Mouse (Mus musculus) gastrocnemius, adult 2 months (tissue): Measurements from ENCODE around the gene Eya4. TPM values are rescaled to one million over a fixed set of nuclear protein-coding genes. Genes with fewer than 3 reads are reported as not detected.

ENCODE experiments used
- DNase-seq: peaks from one replicate; pipeline ENCODE4 v3.0.0; 2022
- H3K27ac ChIP-seq: fragments of 200-600 bp; 2 replicates; pipeline ENCODE4 v1.8.1; 2022; ENCODE audit warnings: mild to moderate bottlenecking
- H3K4me3 ChIP-seq: fragments of 200-600 bp; 2 replicates; pipeline ENCODE4 v1.8.1; 2022; ENCODE audit warnings: mild to moderate bottlenecking, moderate library complexity
- CTCF ChIP-seq: fragments of 200-600 bp; IDR thresholded peaks from 2 replicates; pipeline ENCODE4 v1.8.1; 2022; ENCODE audit warnings: antibody characterized with exemption, mild to moderate bottlenecking, moderate library complexity
- intact Hi-C: fragments of 180-260 bp; cut with DNase I; formaldehyde crosslinking; loops from one replicate; pipeline ENCODE4 v1.15.1; 2025
- long read RNA-seq, 2 experiments: library from polyadenylated mRNA; stranded (forward); transcript quantifications; one replicate each; pipeline ENCODE4 v2.0.0; 2021
- total RNA-seq, 2 experiments: library from RNA; stranded (reverse); gene quantifications; 2 replicates each; pipeline ENCODE4 v1.2.3; 2021

Gene Eya4
- total RNA-seq: 10 to 100 TPM; 25.1 to 60.0 TPM
- long read RNA-seq, experiment 1, partial matches to known transcripts: 0 of 4 reads
- long read RNA-seq, experiment 1, other reads (novel, unspliced or antisense): 4 of 4 reads
- long read RNA-seq, experiment 2, partial matches to known transcripts: 2 of 9 reads
- long read RNA-seq, experiment 2, other reads (novel, unspliced or antisense): 5 of 9 reads

DNA sequence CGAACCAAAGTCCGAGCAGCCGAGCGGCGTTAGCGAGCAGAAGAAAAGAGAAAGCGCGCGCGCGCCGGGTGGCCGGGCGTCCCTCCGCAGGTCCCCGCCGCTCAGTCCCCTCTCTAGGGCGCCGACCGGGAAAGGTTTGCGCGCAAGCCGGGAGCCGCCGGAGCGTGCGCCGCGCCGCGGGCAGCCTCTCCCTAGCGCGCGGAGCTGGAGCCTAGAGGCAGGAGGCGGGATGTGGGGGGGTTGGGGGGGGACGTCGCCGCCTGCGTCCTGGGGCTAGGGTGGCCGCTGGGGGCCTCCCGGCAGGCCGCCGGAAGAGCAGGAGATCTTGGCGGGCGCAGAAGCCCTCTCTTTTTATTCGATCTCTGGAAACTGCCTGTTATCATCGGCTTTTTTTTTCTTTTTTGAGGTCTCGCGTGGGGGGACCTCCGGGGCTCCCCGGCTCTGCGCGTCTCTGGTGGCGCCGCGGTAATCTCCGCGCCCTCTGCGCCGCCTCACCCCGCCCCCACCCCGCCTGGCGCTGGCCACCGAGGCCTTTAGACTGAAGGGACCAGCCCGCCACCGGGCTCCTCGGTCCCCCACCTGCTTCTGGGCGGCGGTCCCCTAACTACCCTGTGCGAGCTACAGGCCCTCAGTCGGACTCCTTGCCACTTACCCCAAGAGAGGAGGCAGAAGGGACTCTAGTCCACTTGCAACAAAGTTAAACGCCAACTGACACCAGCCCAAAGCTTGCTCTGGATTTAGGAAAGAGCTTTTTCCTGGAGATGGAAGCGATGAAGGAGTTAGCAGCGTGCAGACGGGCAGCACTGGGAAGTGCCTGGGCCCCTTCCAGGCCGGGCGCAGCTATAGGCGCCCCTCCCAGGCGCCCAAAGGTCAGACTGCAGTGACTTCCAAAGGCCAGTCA is at the start of gene Eya4:
Eya4 (minus strand) TSS at position 776 of the 901 bp plus-strand sequence.
- Histone ChIP-seq H3K27ac (peak within 1 kb of the TSS; percentile 96), H3K4me3 (peak within 1 kb of the TSS; percentile 86)
- intact Hi-C loops: loop anchor here (2.0 to 5.0 kb wide), 3 partner anchors 173 to 261 kb away; no protein-coding TSS in a partner anchor
- peak; percentile 36; the same call in 1 of the 2 replicates for TF ChIP-seq CTCF
- DNase-seq: peak; percentile 78

- Histone ChIP-seq H3K27ac (no peak overlapping the region), H3K4me3 (no peak overlapping the region)
- intact Hi-C loops: loop anchor here (5.0 kb wide), 1 partner anchor 158 kb away; no protein-coding TSS in a partner anchor
- DNase-seq: no peak
- no peak for TF ChIP-seq CTCF
These were observed 44.8 kb upstream of the Eya4 start for GRCm38 (mm10) chr10:23395399-23395798.

DNA sequence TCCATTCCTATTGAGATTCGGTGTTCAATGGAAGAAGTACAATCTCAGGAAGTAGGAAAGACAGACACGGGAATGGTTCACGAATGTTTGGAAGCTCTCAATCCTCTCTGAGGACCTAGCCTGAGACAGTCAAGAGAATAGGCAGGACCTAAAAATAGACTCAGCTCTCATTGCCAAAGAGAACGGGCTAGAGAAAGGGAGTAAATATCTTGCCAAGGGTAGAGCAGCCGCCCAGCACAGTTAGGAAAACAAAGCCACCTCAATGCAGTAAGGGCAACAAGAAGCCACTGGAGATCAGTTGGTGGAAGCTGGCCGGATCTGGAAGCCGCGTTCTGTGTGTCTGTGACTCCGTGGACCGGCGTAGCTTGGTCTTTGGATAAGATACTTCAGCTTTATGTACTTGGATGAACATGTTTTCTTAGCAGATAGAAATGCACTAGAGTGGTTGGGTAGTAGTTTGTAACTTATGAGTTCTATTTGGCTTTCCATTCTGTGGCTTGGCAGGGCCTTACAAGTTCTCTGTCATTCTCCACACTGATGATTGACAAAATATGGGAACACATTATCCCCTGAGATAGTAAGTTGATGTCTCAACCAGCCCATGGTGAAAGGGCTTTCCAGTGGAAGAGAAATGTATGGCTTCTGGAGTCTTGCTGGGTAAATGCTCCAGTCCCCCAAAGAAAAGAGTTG is 44.1 kb upstream of the Eya4 start:
- no peak for TF ChIP-seq CTCF
- H3K4me3 ChIP-seq: peak overlapping the region; percentile 63
- peak; percentile 22 for DNase-seq
- intact Hi-C loops: loop anchor here (1.0 to 5.0 kb wide), 2 partner anchors 40 to 157 kb away; no protein-coding TSS in a partner anchor
- peak overlapping the region; percentile 62 for H3K27ac ChIP-seq

DNA sequence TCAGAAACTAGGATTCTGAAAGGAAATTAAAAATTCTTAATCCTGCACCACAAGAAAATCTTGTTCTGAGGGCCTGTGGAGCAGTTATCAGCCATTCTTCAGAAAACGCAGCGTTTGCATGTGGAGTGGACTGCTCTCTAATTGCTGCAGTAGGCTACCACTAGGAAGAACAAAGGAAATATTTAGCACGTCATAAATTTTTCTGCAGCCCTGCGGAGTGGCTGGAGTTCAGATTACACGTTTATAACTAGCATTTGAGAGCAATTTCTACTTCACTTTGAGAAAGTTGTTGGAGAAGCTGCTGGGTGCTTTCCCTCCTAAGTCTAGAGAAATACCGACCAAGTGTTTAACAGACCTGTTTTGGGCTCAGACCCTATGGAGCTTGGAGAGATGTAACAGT is 43.6 kb upstream of the Eya4 start:
- Histone ChIP-seq H3K27ac (peak overlapping the region; percentile 62), H3K4me3 (peak overlapping the region; percentile 63)
- intact Hi-C loops: loop anchor here (1.0 kb wide), 1 partner anchor 40 kb away; no protein-coding TSS in a partner anchor
- TF ChIP-seq CTCF: no peak
- no peak for DNase-seq

- peak; percentile 38 for DNase-seq
- H3K4me3 ChIP-seq: no peak overlapping the region
- no peak overlapping the region; the same call in 1 of the 2 replicates for H3K27ac ChIP-seq
- no peak for TF ChIP-seq CTCF
- intact Hi-C loops: no loop called here
These were observed 13.3 kb upstream of the Eya4 start for GRCm38 (mm10) chr10:23363866-23364265.

- H3K4me3 ChIP-seq: peak overlapping the region; percentile 86
- intact Hi-C loops: loop anchor here (2.0 to 5.0 kb wide), 5 partner anchors 112 to 261 kb away; no protein-coding TSS in a partner anchor
- TF ChIP-seq CTCF: no peak
- DNase-seq: peak; percentile 34
- peak overlapping the region; percentile 96 for H3K27ac ChIP-seq
These were observed 1.1 kb downstream of the Eya4 start for GRCm38 (mm10) chr10:23349392-23350010.

DNA sequence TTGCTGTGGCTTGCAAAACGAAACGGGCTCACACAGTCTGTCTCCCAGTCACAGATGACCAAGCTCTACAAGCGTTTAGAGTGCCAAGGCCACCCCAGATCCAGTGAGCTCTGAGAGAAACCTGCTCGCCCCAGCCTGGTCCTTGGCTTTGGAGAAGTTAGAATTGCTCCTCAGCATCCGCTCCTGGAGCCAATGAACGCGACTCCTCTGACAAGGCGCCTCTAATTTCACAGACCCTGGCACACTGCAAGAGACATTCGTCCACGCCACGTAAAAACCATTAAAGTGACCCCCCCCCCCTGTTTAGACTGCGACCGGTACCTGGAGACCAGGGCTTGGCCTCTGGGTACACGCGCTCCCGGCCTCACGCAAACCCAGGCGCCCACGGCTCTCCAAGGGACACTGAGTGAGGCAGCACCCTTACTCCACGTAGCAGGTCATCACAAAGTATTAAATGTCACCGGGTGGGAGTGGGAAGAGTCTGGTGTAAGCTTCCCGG is 1.6 kb downstream of the Eya4 start:
- DNase-seq: peak; percentile 60
- intact Hi-C loops: loop anchor here (5.0 kb wide), 2 partner anchors 112 to 193 kb away; no protein-coding TSS in a partner anchor
- H3K4me3 ChIP-seq: peak overlapping the region; percentile 86
- peak overlapping the region; percentile 96 for H3K27ac ChIP-seq
- no peak for TF ChIP-seq CTCF

DNA sequence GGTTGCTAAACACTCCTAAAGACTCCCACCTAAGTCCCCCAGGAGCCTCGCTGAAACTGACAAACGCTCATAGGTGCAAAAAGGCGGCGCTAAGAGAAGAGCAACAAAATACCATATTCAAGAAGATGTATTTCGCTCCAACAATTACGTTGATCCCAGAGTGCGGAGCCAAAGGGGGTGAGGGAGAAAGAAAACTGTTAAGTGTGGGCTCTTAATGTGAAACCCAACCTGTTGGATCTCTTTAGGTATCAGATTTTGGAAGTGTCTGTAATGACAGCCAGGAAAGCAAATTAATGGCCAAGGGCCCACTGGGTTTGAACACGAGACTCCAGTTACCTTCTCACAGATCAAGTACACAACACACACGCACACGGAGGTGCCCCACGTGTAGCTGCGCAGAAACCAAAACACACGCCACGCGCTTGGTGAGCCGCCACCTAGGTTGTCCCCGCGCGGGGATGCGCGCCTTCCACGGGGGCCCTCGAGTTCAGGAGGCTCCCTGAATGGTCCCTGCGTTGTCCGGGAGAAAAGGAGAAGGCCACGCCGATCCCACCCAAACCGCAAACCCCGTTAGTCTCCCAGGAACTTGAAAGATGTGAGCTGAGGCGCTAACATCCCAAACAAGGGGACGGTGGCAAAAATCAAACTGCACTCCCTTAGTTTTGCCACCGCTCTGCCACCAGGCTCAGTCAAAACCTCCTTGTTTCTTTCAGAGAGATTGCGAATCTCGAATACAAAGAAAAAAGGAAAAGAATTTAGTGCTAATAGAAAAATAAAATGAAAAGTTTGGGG is 2.3 kb downstream of the Eya4 start:
- DNase-seq: peak; percentile 73
- Histone ChIP-seq H3K27ac (peak overlapping the region; percentile 96), H3K4me3 (peak overlapping the region; percentile 86)
- intact Hi-C loops: loop anchor here (5.0 kb wide), 2 partner anchors 111 to 194 kb away; no protein-coding TSS in a partner anchor
- no peak for TF ChIP-seq CTCF

GRCm38 (mm10) chr10:23337250-23337649 is 13.3 kb downstream of the Eya4 start:
- TF ChIP-seq CTCF: no peak
- H3K27ac ChIP-seq: no peak overlapping the region
- intact Hi-C loops: no loop called here
- no peak for DNase-seq
- no peak overlapping the region for H3K4me3 ChIP-seq

- no peak for TF ChIP-seq CTCF
- Histone ChIP-seq H3K27ac (no peak overlapping the region), H3K4me3 (no peak overlapping the region)
- no peak for DNase-seq
- intact Hi-C loops: no loop called here
These were observed 17.8 kb downstream of the Eya4 start for GRCm38 (mm10) chr10:23332768-23333167.

DNA sequence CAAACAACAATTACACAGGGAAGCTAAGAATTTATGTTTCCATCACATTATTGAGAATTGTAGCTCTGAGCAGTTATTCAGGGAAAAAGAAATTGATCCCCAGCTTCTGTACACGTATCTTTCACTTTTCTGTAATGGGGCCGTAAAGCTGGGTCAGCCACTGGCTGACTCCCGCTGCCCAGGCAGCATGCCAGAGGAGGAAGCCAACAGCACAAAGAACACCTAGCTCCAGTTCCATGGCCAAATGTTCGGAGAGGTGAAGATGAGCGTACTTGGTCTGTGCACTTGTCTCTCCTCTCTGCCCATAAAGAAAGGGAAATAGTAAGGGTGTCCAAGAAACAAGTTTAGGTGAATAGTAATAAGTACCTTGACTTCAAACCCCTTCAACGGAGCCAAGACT is 22.9 kb downstream of the Eya4 start:
- DNase-seq: peak; percentile 74
- intact Hi-C loops: no loop called here
- Histone ChIP-seq H3K4me3 (no peak overlapping the region), H3K27ac (peak overlapping the region; percentile 16; the same call in 1 of the 2 replicates)
- no peak for TF ChIP-seq CTCF
